Mouse (Mus musculus) ovary, adult 18-20 months (tissue): Measurements from ENCODE around the gene Zfp600.
A peak's percentile ranks its signal among the peaks of the same experiment; 100 is the strongest.
"Not testable (repeated sequence)": the region's sequence is repeated elsewhere in the genome, so short reads cannot be mapped to it uniquely, and the experiment has no call there.

Source experiments
- DNase-seq: peaks from one replicate; pipeline ENCODE4 v3.0.0; 2022; ENCODE audit warnings: low spot score, mixed read lengths

Gene Zfp600

DNA sequence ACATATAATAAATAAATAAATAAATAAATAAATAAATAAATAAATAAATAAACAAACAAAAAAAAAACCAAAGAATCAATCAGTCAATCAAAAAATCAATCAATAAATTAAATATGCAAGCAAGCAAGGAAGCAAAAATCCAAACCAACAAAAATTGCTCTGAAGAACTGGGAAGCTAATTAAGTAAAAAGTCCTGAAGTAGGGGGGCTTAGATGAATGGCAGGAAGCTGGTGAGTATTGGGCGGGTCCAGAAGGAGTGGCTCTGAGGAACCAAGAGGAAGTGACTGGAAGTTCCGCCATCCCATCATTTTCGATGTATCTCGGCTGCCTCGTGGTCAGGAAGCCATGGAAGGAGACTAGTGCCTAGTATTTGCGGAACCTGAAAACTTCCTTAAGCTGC lies at the start of gene Zfp600:
Zfp600 (plus strand) TSS at position 301 of the 400 bp plus-strand sequence.
- DNase-seq, result not testable (repeated sequence)

DNA sequence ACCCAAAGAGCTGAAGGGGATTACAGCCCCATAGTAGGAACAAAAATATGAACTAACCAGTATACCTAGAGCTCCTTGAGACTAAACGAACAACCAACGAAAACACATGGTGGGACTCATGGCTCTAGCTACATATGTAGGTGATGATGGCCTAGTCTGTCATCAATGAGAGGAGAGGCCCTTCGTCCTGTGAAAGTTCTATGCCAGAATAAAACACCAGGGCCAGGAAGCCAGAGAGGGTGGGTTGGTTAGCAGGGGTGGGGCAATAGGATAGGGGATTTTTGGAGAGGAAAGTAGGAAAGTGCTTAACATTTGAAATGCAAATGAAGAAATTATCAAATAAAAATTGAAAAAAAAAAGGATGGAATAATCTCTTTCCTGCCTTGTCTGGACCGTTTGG lies 6.3 kb downstream of the Zfp600 start:
- DNase-seq, result not testable (repeated sequence)

DNA sequence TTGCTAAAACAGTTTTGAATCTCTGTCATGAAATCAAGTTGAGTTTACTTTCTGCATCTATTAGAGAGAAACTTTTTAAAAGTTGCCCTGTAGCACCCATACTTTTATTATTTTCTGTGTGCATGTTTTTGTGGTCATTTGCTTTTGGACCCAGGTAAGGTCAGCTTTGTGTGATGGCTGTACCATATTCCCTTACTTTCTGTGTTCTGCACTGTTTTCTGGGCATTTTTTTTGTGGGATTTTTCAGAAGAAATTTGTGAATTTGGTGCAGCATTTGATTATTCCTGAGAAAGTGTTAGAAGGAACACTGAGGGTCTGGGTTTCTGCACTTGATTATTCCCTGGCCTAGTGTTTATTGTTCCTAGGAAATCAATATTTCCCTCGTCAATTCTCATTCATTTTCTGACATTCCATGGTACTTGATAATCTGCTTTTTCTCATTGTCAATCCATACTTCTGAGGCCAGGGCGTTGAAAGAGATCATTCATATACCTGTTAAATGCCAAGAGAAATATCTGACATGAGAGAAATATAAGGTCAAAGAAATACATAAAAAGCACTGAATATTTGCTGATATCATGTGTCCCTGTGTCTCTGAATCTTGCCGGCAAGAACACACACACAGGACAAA lies 10.7 kb downstream of the Zfp600 start:
- not testable (repeated sequence) for DNase-seq

DNA sequence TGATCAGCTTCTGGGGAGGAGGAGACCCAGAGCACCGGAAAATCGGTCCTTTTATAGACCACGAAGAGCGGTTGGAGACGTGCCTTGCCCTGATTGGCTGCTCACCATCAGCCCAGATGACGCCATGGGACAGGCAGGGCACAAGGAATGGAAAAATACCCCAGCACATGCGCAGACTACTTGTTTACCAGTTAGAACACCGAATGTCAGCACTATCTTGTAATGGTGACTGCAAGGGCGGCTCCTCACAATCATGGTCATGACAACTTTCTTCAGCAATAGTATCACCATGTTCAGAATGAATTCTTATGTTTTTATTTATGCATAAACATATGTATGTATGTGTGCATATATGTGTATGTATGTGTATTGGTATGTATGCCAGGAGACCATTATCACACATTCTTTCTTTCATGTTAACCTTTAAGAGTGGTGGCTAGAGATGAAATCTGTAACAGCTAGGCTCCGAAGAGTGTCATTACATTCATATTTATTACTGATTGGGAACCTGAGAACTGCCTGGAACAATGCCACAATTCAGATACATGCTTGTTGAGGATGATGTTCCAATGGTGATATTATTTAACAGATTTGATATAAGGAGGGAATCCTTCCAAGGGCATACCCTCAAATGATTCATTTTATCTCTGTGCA lies 11.4 kb downstream of the Zfp600 start:
- DNase-seq, result not testable (repeated sequence)

DNA sequence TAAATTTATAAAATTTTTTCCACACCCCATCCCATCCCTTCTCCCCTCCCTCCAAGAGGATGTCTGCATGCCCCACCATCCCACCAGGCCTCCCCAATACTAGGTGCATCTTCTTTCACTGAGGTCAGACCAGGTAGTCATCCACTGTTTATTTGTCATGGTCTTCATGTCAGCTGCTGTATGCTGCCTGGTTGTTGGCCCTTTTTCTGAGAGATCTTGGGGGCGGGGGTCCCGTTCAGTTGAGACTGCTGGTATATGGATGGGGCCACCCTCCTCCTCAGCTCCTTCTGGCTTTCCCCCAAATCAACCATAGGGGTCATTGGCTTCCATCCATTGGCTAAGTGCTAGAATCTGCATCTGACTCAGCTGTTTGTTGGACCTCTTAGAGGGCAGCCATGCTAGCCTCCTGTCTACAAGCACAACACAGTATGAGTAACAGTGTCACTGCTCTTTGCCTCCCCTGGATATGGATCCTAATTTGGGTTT lies 12.1 kb downstream of the Zfp600 start:
- DNase-seq, result not testable (repeated sequence)

DNA sequence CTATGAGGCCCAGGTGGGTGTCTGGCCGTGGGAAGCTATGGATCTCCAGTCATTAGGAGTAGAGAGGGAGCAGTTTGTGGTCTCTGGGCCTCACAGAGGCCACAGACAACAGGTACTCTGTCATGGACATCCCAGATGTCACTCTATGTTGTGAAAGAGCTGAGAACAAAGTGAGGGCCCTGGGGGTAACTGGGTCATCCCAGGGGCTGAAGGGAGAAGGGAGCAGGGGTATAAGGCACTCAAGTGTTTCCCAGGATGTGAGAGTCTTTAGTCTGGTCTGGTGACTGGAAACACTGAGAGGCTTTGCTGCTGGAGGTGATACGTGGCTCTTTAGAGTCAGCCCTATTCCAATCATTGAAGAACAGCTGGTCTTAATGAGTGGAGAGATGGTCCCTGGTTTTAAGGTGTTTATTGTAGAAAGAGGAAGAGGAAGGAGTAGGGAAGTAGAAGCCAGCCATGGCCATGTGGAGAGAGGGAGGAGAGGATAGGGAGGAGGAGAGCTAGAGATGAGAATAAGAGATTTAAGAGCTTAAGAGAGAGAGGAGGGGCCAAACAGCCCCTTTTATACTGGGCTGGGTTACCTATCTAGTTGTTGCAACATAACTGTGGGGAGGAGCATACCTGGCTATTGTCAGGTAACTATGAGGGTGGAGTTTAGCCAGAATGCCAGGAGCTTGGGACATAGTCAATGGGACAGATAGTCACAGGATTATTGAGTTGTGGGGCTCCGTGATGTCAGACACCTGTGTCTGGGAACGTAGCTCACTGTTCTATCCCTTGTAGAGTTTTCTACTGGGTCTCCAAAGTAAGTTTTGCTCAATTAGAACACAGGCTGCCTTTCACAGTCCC lies 17.0 kb downstream of the Zfp600 start:
- DNase-seq, result not testable (repeated sequence)

DNA sequence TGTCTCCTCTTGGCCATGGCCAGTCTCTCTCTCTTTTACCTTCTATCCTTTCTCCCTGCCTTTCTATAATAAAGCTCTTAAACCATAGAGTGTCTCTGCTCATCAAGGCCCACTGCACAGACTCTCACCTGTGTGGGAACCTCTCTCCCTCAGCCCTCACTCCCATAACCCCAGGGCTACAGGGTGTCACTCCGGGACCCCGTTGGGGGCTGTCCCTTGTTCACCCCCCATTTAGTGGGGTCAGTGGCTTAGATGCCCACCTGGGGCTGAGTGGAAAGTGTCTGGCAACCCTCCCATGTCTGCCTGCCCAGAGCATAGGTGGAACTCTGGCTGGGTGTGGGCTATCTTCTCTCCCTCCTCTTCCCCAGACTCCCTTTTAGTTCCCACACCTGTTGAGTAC lies 47.7 kb downstream of the Zfp600 start:
- DNase-seq, result not testable (repeated sequence)

DNA sequence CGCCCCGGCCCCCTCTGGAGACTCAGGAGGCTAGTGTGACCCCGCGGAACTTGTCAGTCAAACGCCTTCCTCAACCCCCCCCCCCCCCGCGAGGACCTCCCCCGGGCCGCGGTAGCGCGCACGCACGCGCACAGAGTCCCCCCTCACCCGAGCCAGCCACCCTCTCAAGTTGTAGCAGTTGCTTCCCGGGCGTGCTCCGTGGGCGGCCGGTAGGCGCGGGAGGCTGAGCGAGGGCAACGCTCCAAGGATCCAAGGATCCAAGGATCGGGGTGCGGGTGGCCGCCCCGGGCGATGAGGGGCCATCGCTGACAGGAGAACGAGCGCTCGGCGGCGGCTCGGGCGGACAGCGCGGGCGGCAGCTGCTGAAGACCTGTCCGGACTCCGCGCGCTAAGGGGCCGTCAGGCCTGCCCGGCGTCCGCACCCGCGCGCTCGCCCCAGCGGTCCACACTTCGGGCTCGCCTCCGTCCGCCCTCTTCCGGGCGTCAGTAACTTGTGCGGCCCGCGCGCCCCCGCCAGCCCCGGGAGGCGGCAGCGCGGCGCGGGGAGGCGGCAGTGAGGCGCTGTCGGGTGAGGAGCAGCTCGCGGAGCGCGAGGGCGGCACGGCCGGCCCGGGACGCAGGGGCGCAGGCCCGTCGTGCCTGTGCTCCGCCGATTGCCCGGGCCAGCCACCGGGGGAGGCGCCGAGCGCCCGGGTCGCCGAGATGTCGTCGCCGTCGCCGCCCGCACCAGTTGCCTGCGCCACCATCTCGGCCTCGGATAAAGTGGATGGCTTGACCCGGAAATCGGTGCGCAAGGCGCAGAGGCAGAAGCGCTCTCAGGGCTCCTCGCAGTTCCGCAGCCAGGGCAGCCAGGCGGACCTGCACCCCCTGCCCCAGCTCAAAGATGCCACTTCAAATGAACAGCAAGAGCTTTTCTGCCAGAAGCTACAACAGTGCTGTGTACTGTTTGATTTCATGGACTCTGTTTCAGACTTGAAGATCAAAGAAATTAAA lies 82.9 kb downstream of the Zfp600 start:
- not testable (repeated sequence) for DNase-seq

DNA sequence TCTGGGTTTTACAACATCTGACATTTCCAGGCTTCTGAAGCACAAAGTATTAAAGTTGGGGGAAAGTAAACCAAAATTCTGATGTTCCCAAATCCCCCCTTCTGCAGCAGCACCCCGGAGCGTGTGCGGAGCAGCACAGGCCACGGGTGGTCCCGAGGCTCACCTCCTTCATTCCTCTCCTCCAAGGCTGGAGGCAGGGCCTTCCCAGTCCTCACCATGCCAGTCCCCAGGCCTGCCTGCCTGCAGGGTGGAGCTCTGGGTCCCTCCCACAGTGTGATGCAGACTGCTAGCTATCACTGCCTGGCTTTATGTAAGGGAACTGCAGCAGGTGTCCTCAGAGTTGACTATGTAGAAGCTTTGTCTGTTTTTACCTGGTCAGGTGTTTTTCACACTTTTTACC lies 85.5 kb downstream of the Zfp600 start:
- peak; percentile 1 for DNase-seq
